Mouse (Mus musculus) bone marrow, adult 2 months (tissue): ENCODE data around the gene Meis2.

Experiments
- CTCF ChIP-seq: fragments of 200-500 bp; IDR thresholded peaks from 2 replicates; pipeline ENCODE4 v1.5.1; 2011; ENCODE audit warnings: low read length, control low read depth; ENCODE audit not compliant: control insufficient read depth, insufficient read depth
- POLR2A ChIP-seq: fragments of 200-500 bp; IDR thresholded peaks from 2 replicates; pipeline ENCODE4 v1.6.1; 2011; ENCODE audit warnings: low read depth, mild to moderate bottlenecking, control low read depth, low read length, borderline replicate concordance; ENCODE audit not compliant: control insufficient read depth

GRCm38 (mm10) chr2:115923247-115923646 lies 142.4 kb downstream of the Meis2 start:
- TF ChIP-seq CTCF (no peak), POLR2A (no peak)
